Mouse (Mus musculus): ENCODE results near the gene Oxld1.

Oxld1 gene

DNA sequence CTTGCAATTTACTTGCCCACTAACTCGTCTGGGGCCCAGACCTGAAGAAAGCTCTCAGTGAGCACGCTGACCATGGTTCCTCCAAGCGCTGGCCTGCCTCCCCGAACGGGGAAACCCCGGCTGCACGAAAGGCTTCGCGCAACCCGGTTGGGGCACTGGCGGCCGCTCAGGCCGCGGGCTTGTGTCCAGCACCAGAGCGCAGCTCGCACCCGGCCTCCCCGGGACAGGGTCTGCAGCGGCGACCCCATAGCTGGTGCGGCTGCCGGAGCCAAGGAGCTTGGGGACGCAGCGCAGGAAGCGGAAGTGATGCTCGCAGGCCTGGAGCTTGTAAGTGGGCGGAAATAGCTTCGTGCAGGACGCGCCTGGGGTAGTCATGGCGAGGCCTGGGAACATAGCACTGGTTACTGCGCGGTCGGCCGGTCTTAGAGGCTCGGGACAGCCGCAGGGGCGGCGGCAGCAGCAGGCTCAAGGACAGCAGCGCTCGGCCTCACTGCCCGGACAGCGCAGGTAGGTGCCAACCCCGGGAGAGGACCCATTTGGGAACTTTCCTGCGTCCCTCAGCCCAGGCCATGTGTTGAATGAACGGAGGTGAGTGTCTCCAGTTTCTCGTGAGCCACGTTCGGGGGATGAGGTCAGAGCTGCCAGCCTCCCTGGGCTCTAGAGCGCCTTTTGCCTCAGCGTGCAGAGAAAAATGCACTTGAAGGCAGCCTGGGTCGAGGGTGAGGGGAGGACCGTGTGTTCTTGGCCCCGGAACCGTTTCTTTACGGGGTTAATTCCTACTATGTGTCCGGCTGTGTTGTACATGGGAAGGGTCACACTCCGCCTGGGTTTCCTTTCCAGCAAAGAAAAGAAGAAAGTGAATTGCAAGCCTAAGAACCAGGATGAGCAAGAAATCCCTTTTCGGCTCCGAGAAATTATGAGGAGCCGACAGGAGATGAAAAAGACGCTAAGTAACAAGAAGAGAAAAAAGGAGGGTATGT, at the start of gene Oxld1, which contains the start of gene Ccdc137:
Gene Oxld1, minus strand, starts transcription at position 297 of the 980 bp plus-strand sequence.
Gene Ccdc137, plus strand, starts transcription at position 344 of the 980 bp plus-strand sequence.
- peak; percentile 90 for DNase-seq (ENCODE audit: low read depth, low spot score)

DNA sequence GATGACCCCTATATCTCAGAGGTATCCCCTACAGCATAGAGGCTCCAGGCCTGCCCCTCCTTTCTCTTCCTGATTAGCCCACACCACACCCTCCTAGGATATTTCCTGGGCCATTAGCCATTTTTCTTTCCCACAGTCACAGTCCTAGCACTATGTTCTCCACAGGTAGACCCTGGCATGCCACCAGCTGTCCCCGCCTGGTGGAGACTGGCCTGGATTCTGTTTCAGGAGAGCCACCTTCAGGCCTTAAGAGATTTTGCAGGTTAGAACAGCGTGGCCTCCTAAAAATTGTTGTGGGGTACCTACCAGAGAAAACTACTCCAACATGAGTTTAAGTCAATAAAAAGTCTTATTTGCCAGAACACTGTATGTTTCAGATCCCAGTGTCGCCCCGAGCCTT, 49.0 kb upstream of the Oxld1 start:
- no peak for DNase-seq (ENCODE audit: low read depth, low spot score)

DNA sequence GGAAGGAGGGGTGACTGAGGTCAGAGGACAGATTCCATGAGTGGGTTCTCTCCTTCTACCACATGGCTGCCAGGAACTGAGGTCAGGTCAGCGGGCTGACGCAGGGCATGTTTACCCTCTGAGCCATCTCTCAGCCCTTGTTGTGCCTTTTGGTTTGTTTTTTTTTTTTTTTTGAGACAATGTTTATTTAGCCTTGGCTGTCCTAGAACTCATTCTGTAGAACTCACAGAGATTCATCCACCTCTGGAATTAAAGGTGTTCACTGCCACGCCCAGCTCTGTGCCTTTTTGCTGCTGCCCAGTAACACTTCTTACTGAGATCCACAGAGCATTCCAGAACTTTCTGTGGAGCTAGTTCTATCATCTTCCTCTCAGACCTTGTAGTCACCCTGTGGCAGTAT, 47.8 kb upstream of the Oxld1 start:
- no peak for DNase-seq (ENCODE audit: low read depth, low spot score)

DNA sequence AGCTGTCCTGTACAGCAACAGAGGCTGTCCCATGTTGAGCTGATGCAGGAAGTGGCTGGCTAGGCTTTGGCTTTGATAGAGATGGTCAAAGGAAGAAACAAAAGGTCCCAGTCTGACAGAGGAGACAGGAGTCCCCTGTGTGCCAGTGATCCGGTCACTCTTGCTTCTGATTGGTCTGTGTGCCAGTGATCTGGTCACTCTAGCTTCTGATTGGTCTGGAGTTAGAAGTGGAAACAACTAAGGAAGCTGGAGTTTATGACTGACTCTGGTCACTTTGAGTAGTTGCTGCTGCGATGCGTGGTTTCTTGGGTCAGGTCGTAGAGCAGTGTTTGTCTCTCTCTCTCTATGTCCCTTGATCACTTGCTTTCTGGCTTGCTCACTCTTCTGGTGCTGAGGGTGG, 43.8 kb upstream of the Oxld1 start:
- no peak for DNase-seq (ENCODE audit: low read depth, low spot score)

DNA sequence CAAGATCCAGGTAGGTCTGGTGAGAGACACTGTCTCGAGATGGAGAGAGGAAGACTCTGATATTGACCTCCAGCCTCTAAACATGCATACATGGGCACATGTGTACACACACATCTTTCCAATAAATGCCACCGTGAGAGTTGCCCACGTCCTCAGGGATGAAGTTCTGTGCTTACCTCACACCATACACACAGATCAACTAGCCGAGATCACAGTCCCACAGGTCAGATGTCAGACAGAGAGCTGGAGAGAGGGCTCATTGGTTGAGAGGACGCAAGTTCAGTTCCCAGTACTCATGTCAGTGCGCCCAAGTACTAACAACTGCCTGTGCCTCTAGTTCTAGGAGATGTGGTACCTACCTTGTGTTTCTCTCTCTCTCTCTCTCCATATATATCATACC, 43.1 kb upstream of the Oxld1 start:
- no peak for DNase-seq (ENCODE audit: low read depth, low spot score)

DNA sequence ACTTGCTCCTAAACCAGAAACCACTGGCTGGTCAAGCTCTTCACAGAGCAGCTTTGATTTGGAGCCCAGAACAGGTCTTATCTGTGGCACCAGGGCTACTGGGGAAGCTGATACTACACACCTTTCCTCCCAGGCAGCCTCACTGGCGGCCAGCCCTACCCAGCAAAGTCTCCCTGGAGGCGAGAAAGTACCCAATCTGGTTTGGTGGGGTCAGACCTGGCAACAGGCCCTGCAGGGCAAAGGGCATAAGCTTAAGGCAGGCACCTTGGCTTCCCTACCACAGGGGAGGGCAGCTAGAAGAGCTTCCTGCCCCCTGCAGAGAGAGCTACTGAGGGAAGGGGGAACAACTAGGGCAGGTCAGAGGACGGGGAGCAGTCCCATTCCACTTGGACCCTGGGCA, 42.5 kb upstream of the Oxld1 start:
- DNase-seq (ENCODE audit: low read depth, low spot score): no peak

DNA sequence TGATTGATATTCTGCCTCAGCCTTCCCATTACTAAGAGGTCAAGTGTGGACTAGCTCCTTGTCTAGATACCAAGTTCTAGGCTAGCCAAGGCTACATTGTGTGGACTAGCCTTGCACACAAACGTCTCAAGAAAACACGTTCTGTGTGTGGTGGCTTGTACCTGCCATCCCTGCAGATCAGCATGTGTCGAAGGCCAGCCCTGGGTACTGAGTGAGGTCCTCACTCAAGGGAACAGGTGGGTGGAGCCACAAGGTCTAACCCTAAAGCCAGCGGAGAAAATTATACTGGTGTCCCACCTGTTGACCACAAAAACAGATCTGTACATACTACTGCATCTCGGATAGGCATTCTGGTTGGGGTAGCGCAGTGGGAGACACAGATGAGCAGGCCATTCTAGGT, 42.0 kb upstream of the Oxld1 start:
- no peak for DNase-seq (ENCODE audit: low read depth, low spot score)

DNA sequence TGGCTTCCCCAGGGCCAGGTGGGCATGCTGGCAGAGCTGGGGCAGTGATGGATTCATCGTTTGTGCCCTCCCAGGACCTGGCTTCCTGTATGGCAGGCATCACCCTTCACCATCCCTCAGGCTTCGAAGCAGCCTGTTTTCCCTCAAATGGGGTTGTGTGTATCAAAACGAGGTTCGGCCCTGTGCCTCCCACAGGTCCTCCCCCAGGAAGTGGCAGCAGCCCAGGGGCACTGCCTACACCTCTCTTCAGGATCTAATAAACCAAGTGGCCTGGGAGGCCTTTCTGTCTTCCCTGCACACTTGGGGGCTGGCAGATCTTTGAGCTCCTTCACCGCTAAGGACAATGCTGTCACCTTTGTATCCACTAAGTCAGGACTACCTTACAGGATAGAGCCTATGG, 41.0 kb upstream of the Oxld1 start:
- no peak for DNase-seq (ENCODE audit: low read depth, low spot score)

DNA sequence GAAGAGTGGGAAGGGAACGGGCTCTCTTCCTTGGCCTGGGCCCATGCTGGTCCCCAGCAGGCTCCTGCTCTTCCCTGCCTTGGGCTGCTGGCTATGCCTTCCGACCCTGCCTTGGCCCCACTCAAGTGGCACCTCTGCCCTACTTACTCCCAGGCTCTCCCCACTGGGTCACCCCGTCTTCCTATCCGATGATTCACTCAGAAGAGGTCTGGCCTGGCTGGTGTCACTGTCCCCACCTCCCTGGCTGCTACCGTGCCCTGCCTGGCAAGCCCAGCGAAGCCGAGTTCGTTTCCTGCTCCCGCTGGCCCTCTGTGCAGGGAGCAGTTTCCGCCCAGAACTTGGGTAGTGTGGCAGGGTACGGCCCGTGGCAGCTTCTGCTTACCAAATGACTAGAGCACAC, 40.4 kb upstream of the Oxld1 start:
- no peak for DNase-seq (ENCODE audit: low read depth, low spot score)

DNA sequence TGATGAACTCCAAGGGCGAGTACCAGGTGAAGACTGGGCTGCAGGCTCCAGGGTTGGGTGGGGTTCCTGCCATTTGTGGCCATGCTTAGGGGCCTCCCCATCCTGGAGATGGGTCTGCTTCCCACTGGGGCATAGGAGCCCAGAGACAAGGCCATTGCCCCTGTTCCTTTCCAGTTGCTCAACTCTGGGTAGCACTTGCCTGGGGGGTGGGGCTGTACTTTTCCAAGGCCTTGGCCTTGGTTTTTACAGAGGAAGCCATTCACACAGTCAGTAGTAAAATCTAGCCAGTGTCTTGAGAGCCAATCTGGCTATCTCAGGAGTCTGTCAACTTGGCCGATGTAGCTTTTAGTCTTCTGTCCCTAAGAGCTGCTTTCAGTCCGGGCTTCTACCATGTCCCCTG, 39.6 kb upstream of the Oxld1 start:
- DNase-seq (ENCODE audit: low read depth, low spot score): no peak

DNA sequence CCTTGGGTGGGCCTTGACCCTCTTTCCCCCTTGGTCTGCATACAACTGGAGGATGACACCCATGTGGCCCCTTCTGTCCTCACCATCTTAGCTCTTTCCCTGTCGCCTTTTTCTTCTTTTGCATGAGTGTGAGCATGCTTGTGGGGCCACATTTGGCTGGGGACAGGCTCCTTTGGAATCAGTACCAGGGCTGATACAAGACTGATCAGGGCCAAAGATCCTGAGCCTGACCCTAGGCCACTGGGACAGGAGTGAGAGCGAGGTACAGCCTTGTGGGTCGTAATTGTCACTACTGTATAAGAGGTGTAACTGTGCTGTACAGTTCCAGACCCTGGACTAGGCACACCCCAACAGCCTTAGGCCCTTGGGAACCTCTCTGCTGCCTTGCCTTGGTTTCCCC, 36.0 kb upstream of the Oxld1 start:
- no peak for DNase-seq (ENCODE audit: low read depth, low spot score)

DNA sequence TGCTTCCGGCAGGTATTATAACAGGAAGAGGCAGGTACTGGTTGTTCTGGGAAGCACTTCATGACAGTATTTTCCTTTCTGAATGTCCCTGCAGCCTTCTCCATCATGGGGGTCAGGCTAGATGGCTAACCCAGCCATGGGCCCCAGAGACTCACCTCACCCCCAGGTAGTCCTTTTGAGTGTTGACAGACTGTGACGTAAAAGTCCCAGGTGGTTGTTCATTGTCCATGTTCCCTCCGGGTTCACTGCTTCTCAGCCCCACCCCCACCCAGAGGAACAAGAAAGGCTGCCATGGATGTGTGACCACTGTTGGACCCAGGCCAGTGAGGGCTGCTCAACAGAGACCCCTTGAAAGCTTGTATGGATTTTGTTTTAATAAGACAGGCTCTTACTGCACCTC, 35.5 kb upstream of the Oxld1 start:
- DNase-seq (ENCODE audit: low read depth, low spot score): no peak

DNA sequence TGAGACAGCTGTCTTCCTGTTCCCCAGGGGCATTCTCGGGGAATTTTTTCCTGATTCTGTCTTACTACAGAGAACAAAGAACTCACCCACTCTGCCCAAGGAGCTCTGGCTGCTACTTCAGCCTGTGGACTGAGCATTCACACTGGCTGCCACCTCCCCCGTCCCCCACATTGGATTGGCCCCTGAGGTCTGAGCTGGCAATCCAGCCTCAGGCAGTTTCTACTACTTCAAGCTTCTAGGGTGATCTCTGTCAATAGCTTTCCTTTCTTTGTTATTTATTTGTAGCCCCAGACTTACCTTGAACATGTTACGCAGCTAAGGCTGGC, 35.0 kb upstream of the Oxld1 start:
- DNase-seq (ENCODE audit: low read depth, low spot score): no peak

DNA sequence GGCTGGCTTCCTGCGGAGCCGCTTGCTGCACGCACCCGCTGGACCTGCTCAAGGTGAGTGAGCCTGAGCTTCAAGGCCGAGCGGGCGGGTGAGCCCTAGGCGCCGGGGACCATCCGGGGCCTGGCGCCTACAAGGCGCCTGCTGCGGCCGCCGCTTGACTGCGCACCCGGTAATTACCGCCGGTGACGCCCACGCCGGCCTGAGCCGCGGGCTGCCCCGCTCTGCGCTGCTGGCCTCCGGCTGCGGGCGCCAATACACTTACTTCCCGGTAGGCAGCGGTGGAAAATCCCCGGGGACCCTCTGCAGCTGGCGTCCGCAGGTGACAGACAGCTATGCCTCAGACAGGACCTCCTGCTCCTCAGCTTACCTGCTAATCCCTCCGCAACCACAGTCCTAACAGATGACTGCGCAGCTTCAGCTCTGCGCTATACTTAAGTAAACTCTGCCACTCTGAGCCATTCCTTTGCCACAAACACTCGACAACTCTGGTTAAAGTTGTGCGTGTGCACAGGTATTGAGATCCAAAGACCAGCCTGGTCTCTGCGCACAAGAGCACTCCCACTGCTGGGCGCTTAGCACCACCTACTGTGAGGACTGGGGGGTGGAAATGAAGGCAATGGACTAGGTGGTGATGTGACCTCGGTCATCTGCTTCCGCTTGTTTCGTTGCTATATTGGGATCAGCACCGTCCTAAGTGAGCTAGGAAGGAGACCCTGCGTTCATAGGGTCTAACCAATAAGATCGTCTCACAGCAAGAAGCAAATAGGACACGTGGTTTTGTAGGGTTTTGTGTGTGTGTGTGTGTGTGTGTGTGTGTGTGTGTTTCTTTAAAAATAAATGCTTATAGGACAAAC, 34.4 kb upstream of the Oxld1 start:
- peak; percentile 74 for DNase-seq (ENCODE audit: low read depth, low spot score)

DNA sequence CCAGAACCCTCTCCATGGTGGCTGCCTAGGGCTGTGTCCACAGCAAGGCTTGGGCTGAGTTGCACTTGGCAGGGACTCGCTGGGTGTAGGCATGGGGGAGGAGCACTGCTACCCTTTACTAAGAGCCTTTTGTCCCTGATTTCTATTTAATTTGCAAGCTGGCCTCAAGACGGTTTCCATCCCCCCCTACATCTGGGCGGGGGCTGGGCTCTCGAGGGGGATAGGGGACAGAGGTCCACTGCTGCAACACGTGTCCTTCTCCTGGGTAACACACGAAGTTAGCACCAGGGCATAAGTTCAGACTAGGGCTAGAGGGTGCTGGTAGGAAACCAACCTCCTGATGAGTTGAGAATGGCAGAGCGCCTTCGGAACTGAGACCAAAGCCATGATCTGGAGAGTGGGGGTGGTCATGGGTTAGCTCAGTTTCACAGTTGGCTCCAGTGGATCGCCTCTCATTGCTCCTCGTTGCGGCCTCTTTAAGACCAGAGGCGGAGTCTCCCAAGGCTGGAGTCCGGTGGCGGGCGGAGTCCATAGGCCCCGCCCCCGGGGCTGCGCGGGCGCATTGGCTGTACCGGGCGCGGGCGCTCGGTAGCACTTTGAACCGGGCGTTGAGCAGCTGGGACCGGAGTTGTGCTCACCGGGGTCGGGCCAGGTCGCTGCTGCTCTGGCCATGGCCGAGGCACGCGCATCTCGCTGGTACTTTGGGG, 33.6 kb upstream of the Oxld1 start, which contains the start of gene Slc25a10:
Gene Slc25a10, plus strand, starts transcription at position 524 of the 707 bp plus-strand sequence.
- peak; percentile 88 for DNase-seq (ENCODE audit: low read depth, low spot score)

DNA sequence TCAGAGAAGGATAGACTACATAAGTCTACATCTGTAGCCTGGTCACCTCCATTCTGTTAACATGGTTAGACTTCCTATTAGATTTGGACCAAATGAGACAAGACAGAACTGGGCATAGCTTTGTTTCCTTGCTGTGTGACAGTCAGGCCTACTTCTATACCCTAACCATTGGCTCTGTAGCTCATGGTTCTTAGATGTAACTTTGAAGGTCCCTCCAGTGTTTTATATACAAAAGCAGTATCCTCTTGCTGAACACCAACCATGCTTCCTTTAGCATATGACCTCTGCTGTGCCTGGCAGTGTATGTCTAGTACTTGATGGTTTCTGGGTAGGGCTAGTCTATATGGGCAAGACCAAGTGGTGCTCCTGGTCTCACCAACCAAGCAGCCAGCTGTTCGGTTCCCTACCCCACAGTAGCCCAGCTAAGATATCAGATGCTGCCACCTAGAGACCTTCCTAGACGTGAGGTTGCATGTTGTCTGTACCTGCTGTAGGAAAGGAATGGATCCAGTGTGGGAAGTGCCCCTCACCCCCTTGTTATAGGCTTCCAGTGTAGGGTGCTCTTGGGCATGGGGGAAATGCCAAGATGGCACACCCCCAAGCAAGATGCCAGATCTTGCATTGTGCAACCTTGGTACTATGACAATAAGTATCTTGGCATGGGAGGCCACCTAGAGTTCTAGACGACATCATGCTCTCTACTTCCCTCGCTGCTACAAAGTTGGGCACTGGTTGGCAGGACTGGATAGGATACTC, 32.6 kb upstream of the Oxld1 start:
- no peak for DNase-seq (ENCODE audit: low read depth, low spot score)

DNA sequence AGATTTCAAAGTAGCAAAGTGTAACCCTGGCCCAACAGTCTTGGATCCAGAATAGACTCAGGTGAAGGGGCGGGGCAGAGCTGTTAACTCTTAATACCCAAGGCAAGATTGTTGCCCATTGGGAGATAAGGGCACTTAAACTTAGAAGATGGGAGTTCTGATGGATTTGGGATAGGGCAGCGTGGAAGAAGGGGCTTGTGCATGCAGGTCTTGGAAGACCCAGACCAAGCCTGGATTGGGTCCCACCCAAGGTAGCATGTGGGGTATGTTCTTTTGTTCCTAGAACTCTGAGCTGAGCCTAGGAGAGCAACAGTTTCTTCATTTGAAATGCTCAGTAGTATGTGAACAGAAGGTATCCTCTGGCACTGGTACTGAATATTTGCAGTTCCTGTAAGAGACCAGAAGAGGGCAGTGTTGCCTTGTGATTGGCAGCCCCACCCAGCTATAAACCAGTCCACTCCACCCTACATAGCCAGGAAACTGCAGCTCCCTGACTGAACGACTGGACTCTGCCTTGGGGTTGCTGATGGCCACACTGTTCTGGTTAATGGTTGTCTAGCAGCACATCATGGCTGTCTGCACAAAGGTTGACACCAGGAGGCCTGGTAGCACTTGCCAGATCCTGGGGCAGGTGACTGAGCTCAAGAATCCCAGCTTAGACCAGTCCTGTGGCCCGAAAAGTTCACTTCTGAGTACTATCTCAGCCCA, 31.3 kb upstream of the Oxld1 start:
- peak; percentile 94 for DNase-seq (ENCODE audit: low read depth, low spot score)

DNA sequence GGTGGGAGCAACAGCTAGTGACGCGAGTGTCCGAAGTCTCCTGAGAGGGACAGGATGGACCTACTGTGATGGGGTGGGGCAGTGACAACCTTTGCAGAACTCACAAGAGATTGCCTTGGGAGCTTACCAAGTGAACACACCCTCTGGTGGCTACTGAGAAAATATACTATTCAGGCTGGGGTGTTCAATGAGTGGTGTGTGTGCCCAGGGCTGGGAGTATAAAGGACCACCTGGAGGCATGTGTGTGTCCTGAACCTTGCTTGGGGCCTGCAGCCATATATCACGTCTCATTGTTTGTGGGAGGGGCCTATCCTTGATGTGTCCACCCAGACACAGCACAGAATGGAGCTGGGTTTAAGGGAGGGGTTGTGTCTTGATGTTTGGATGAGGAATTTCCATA, 30.6 kb upstream of the Oxld1 start:
- peak; percentile 51 for DNase-seq (ENCODE audit: low read depth, low spot score)

DNA sequence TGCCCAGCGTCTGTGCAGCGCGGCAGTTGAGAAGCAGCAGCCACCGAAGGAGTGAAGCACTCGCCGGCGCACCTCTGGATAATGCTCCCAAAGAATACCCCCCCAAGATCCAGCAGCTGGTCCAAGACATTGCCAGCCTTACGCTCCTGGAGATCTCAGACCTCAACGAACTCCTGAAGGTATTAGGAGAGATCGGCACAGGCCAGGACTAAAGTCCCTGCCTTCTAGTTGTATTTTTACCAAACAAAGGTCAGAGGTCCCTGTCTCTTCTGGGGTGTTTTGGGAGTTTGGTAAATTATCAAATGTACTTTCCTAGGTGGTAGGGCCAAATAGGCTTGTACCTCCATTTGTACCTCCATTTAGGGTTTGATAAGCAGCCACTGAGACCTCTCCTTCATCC, 27.4 kb upstream of the Oxld1 start:
- DNase-seq (ENCODE audit: low read depth, low spot score): no peak

DNA sequence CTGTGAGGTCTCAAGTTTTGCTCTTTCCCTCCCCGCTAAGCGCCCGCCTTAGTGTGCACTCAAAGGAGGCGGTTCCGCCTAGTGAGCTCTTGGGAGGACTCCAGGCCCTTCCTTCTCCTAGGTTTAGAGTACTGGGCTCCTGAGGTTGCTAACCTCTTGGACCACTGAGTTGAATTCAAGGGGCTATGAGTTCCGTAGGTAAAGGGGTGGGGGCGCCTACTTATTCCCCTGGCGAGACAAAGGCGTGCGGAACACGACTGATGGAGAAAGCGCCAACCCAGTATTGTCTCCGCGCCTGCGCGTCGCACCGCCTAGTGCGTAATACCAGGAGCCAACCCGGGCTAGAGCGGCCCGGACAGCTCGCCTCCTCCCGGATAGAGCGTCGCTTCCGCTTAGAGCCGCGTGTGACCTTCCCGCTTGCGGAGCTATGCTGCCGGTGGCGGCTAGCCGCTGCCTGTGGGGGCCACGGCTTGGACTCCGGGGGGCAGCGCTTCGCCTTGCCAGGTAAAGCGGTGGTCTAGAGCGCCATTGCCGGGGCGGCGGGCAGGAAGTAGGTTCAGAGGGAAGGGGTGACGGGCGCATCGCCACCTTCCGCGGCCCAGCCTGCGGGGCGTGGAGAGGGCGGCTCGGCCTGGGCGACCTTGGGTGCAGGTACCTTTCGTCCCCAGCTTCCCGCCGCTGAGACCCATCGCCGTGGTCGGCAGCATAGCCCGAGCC, 26.6 kb upstream of the Oxld1 start, which contains the start of gene Mrpl12:
Gene Mrpl12, plus strand, starts transcription at position 349 of the 717 bp plus-strand sequence.
- DNase-seq (ENCODE audit: low read depth, low spot score): peak; percentile 95
